Comparison of ENCODE assay signal across 19 mouse cellular contexts in genomic region chr19:61052008-61052407, GRCm38 (mm10).
"Had no signal": no experiment of that assay in that cellular context is flagged by ENCODE, and none has a peak within 500 bp of the region (broad histone marks: within the 10 kb centered on the region; RNA-seq: fewer than 3 reads in every experiment).

No protein-coding gene starts in this region.

- H3K27ac ChIP-seq: kidney, embryonic 15.5 days; left cerebral cortex, adult 2 months; liver, embryonic 13.5 days; macrophage; midbrain, embryonic 12.5 days; midbrain, embryonic 15.5 days; neural tube, embryonic 13.5 days; stomach, postnatal 0 days had no signal

- H3K4me1 ChIP-seq: midbrain, embryonic 15.5 days had no signal

- DNase-seq: kidney, adult 11 months; kidney, adult 8-10 months; kidney, postnatal 10 days; kidney, postnatal 36 days; layer of hippocampus, postnatal 36 days; liver, embryonic 13.5 days; lung, embryonic 14.5 days; retina, postnatal 1 day; thymus, adult 2 months; thymus, postnatal 14 days; thymus, postnatal 4 days had no signal

- H3K36me3 ChIP-seq: liver, embryonic 13.5 days; midbrain, embryonic 12.5 days; midbrain, embryonic 15.5 days; neural tube, embryonic 13.5 days had no signal

- H3K9me3 ChIP-seq: liver, embryonic 13.5 days; midbrain, embryonic 12.5 days; midbrain, embryonic 15.5 days had no signal

- H3K27me3 ChIP-seq: kidney, embryonic 15.5 days; liver, embryonic 13.5 days; midbrain, embryonic 12.5 days; midbrain, embryonic 15.5 days; neural tube, embryonic 13.5 days had no signal

- H3K4me3 ChIP-seq: kidney, embryonic 15.5 days; left cerebral cortex, adult 2 months; liver, embryonic 13.5 days; midbrain, embryonic 12.5 days; midbrain, embryonic 15.5 days; myocyte; neural tube, embryonic 13.5 days had no signal

- H3K9ac ChIP-seq: kidney, embryonic 15.5 days; liver, embryonic 13.5 days; lung, embryonic 14.5 days; midbrain, embryonic 12.5 days; midbrain, embryonic 15.5 days; neural tube, embryonic 13.5 days had no signal

- ATAC-seq: midbrain, embryonic 15.5 days had no signal

- H3K4me2 ChIP-seq: kidney, embryonic 15.5 days; liver, embryonic 13.5 days; lung, embryonic 14.5 days; midbrain, embryonic 12.5 days; midbrain, embryonic 15.5 days; neural tube, embryonic 13.5 days had no signal
